Mouse (Mus musculus) stomach, embryonic 15.5 days (tissue): ENCODE measurements at regions not wholly inside any gene's neighbourhood (a gene's known extent, or its start where the extent isn't known, plus 50 kb on each side); places are given as distances from the start of the nearest gene placed in this dataset.

Experiments used
- ATAC-seq: fragments of 200-750 bp; cut with Nextera tagmentation; 2 replicates; pipeline ENCODE4 v1.8.0; 2017; ENCODE audit warnings: low read depth, moderate number of reproducible peaks, moderate TSS enrichment; ENCODE audit not compliant: insufficient read depth, low FRiP score
- H3K27ac ChIP-seq: fragments of 300-500 bp; sonication (generic); 2 replicates; pipeline ENCODE4 v1.5.1; 2015; ENCODE audit warnings: mild to moderate bottlenecking, inconsistent platforms
- H3K27me3 ChIP-seq: fragments of 300-500 bp; sonication (generic); replicated peaks from 2 replicates; pipeline ENCODE4 v1.6.1; 2015; ENCODE audit warnings: inconsistent platforms
- H3K36me3 ChIP-seq: fragments of 300-500 bp; sonication (generic); 2 replicates; pipeline ENCODE4 v1.6.1; 2015; ENCODE audit warnings: inconsistent platforms
- H3K4me1 ChIP-seq: fragments of 300-500 bp; sonication (generic); 2 replicates; pipeline ENCODE4 v1.6.1; 2015; ENCODE audit warnings: inconsistent platforms
- H3K4me2 ChIP-seq: fragments of 300-500 bp; sonication (generic); 2 replicates; pipeline ENCODE4 v1.6.1; 2015; ENCODE audit warnings: mild to moderate bottlenecking, inconsistent platforms
- H3K4me3 ChIP-seq: fragments of 300-500 bp; sonication (generic); replicated peaks from 2 replicates; pipeline ENCODE4 v1.5.1; 2015; ENCODE audit warnings: inconsistent platforms
- H3K9ac ChIP-seq: fragments of 300-500 bp; sonication (generic); 2 replicates; pipeline ENCODE4 v1.6.1; 2015; ENCODE audit warnings: inconsistent platforms
- H3K9me3 ChIP-seq: fragments of 300-500 bp; sonication (generic); 2 replicates; pipeline ENCODE4 v1.6.1; 2016; ENCODE audit warnings: inconsistent platforms
- WGBS: fragments of 180-500 bp; shearing (Covaris S2); methylation state at CpG from one replicate; pipeline ENCODE4 v1.1.7; 2015; 5-methylcytosine and 5-hydroxymethylcytosine counted together

GRCm38 (mm10) chr4:97439288-97440029, 256.5 kb upstream of the Gm10192 start:
- no peaks in the 10 kb centered on the region for H3K36me3 ChIP-seq
- no peak overlapping the region for H3K4me3 ChIP-seq
- no peak overlapping the region for H3K27ac ChIP-seq
- H3K4me2 ChIP-seq = no peak overlapping the region
- WGBS = 77% methylated on average over 5 of the region's 5 CpGs
- no peaks in the 10 kb centered on the region for H3K27me3 ChIP-seq
- H3K9me3 ChIP-seq = no peaks in the 10 kb centered on the region
- H3K4me1 ChIP-seq = no peaks in the 10 kb centered on the region
- no peak for ATAC-seq
- no peak overlapping the region for H3K9ac ChIP-seq

DNA sequence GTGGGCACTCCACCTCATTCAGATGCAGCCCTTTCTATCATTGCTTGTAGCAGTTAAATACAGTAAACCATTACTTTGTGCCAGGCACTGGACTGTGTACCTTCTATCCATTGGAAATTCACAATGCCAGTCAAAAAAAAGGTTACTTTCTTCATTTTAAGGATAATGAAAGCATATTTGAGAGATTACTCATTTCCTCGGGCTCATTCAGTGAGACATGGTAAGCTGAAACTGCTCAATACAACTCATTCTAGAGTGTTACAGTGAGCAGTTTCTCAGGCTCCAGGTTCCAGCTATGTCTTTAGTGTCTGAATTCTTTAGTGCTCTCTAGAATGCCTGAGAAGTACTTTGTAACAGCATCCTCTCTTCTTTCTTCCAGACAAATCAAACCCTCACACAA, 249.7 kb upstream of the Gm10192 start:
- H3K4me1 ChIP-seq = no peaks in the 10 kb centered on the region
- H3K4me2 ChIP-seq = no peak overlapping the region
- WGBS = 64% methylated on average over 1 of the region's 1 CpGs
- H3K27ac ChIP-seq = no peak overlapping the region
- H3K27me3 ChIP-seq = no peaks in the 10 kb centered on the region
- no peak for ATAC-seq
- no peaks in the 10 kb centered on the region for H3K36me3 ChIP-seq
- no peak overlapping the region for H3K9ac ChIP-seq
- no peak overlapping the region for H3K4me3 ChIP-seq
- H3K9me3 ChIP-seq = no peaks in the 10 kb centered on the region

- H3K4me3 ChIP-seq = no peak overlapping the region
- H3K4me2 ChIP-seq = no peak overlapping the region
- no peaks in the 10 kb centered on the region for H3K36me3 ChIP-seq
- H3K9ac ChIP-seq = no peak overlapping the region
- H3K27ac ChIP-seq = no peak overlapping the region
- 72% methylated on average over 1 of the region's 1 CpGs for WGBS
- ATAC-seq = no peak
- no peaks in the 10 kb centered on the region for H3K4me1 ChIP-seq
- no peaks in the 10 kb centered on the region for H3K27me3 ChIP-seq
- no peaks in the 10 kb centered on the region for H3K9me3 ChIP-seq
These were observed 249.1 kb upstream of the Gm10192 start for GRCm38 (mm10) chr4:97432094-97432493.

DNA sequence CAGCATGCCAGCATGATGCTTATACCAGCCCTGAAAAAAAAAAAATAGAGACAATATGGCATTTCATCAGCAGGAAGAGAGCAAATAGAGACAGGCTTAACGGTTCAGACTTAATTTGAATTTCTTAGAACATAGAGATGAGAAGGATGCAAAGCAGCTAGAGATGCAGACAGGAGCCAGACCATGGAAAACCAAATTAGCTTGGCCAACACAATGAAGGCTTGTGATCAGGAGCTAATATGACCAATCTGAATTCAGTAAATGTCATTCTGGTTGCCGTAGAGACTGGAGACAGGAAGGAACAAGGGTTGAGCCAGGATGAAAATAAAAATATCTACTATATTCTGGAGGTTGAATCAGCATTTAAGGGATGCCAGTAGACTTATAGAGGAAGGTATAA, 248.3 kb upstream of the Gm10192 start:
- WGBS = 77% methylated on average over 2 of the region's 2 CpGs
- Histone ChIP-seq H3K9me3 (no peaks in the 10 kb centered on the region), H3K4me3 (no peak overlapping the region), H3K4me2 (no peak overlapping the region), H3K27ac (no peak overlapping the region), H3K9ac (no peak overlapping the region), H3K27me3 (no peaks in the 10 kb centered on the region), H3K36me3 (no peaks in the 10 kb centered on the region), H3K4me1 (no peaks in the 10 kb centered on the region)
- no peak for ATAC-seq

DNA sequence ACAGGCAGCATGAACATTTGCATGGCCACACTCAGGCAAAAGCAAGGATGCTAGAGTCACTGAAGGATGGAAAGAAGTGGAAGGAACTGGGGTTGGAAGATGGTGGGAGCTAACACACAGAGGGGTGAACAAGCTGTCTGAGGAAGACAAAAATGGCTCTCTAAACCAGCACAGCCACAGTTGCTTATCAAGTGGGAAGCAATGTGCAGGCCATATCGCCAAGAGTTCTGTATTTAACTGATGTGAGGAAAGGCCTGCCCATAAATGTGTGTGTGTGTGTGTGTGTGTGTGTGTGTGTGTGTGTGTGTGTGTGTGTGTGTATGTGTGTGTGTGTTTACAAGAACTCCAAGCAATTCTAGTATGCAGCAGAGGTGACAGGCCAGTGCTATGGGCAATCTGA, 236.9 kb upstream of the Gm10192 start:
- Histone ChIP-seq H3K36me3 (no peaks in the 10 kb centered on the region), H3K9ac (no peak overlapping the region), H3K4me2 (no peak overlapping the region), H3K27me3 (no peaks in the 10 kb centered on the region), H3K4me1 (no peaks in the 10 kb centered on the region), H3K4me3 (no peak overlapping the region), H3K27ac (no peak overlapping the region), H3K9me3 (no peaks in the 10 kb centered on the region)
- ATAC-seq = no peak
- WGBS = 76% methylated on average over 1 of the region's 1 CpGs

GRCm38 (mm10) chr4:97418616-97419015, 235.7 kb upstream of the Gm10192 start:
- no peaks in the 10 kb centered on the region for H3K36me3 ChIP-seq
- no peak overlapping the region for H3K4me2 ChIP-seq
- H3K4me1 ChIP-seq = no peaks in the 10 kb centered on the region
- H3K9ac ChIP-seq = no peak overlapping the region
- H3K27me3 ChIP-seq = no peaks in the 10 kb centered on the region
- no peak overlapping the region for H3K27ac ChIP-seq
- no peak overlapping the region for H3K4me3 ChIP-seq
- no peaks in the 10 kb centered on the region for H3K9me3 ChIP-seq
- WGBS = 49% methylated on average over 5 of the region's 5 CpGs
- ATAC-seq = peak; percentile 27; the same call in 1 of the 2 replicates

DNA sequence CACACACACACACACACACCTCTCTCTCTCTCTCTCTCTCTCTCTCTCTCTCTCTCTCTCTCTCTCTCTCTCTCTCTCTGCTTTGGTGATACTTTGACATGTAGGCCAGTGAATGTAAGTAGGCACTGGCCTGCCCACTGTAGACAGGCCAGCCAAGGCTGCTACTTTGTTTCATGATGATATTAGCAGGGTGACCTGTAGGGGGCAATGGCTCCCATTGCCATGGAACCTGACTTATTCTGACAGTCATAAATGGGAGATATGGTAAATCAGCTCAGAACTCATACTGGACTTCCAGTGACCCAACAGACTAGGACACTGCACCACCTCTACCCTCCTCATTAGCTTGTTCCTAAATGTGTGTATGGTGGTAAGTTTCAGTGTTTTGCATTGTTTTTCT, 235.0 kb upstream of the Gm10192 start:
- Histone ChIP-seq H3K27me3 (no peaks in the 10 kb centered on the region), H3K4me2 (no peak overlapping the region), H3K9ac (no peak overlapping the region), H3K9me3 (no peaks in the 10 kb centered on the region), H3K36me3 (no peaks in the 10 kb centered on the region), H3K4me1 (no peaks in the 10 kb centered on the region), H3K27ac (no peak overlapping the region), H3K4me3 (no peak overlapping the region)
- no peak for ATAC-seq

DNA sequence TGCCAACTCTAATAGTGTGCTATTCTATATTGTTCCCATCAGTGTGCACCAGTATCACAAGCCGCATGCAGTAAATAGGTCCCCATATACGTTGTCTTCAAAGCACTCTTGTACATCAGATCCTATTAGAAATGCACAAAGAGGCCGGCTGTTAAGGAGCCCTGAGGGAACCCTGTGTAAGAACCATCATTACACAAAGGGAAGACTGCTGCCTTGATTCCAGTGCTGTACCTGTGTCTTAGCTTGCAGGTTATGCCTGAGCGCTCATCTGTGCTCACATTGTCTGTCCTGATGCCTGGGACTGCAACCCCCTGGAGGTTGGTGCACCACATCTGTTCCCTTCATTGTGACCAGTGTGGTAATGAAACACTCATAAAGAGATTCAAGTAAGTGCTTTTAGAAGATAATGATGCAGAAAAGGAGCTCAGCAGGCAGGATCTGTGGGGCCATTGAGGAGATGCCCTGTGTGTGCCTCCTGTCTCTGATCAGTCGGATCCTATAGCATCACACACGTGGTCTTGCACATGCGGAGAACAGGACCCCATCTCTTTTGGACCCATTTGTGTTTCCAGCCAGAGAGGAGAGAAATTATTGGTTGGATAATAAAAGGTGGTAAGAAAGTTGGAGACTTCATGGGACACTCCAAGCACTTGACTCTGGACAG, 225.8 kb upstream of the Gm10192 start:
- H3K27ac ChIP-seq = no peak overlapping the region
- no peaks in the 10 kb centered on the region for H3K36me3 ChIP-seq
- H3K9ac ChIP-seq = no peak overlapping the region
- no peak for ATAC-seq
- H3K27me3 ChIP-seq = no peaks in the 10 kb centered on the region
- no peak overlapping the region for H3K4me3 ChIP-seq
- no peaks in the 10 kb centered on the region for H3K4me1 ChIP-seq
- no peaks in the 10 kb centered on the region for H3K9me3 ChIP-seq
- WGBS = 86% methylated on average over 7 of the region's 7 CpGs
- H3K4me2 ChIP-seq = no peak overlapping the region

DNA sequence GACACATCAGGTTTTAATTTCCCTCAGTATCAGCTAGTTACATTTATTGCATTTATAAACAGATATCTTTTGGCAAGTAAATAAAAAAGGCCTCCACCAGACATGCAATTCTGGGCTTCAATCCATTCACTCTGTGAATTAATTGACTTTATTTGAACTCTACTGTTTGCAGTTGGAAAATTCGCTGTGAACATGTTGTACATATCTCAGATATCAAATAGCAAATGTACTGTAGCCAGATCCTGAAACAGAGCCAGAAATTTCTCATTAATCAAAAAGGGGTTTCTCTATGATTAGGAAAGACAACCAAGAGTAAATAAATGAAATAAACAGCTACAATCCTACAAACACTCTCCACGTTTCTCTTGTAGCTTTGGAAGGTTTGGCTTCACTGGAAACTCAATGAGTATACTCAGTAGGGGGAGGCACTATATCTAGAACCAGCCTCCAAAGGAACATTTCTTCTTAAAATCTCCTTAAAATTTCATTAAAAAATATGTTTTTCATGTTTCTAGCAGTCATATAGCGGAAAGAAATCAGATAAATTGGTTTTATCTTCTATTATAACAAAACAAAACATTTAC, 211.8 kb upstream of the Gm10192 start:
- no peaks in the 10 kb centered on the region for H3K27me3 ChIP-seq
- no peaks in the 10 kb centered on the region for H3K9me3 ChIP-seq
- peak; percentile 35; the same call in 1 of the 2 replicates for ATAC-seq
- H3K4me3 ChIP-seq = no peak overlapping the region
- WGBS = 51% methylated on average over 3 of the region's 3 CpGs
- H3K4me1 ChIP-seq = no peaks in the 10 kb centered on the region
- H3K36me3 ChIP-seq = no peaks in the 10 kb centered on the region
- H3K27ac ChIP-seq = no peak overlapping the region
- no peak overlapping the region for H3K9ac ChIP-seq
- H3K4me2 ChIP-seq = no peak overlapping the region

GRCm38 (mm10) chr4:97381084-97381483, 198.1 kb upstream of the Gm10192 start:
- Histone ChIP-seq H3K36me3 (no peaks in the 10 kb centered on the region), H3K4me3 (no peak overlapping the region), H3K27me3 (no peaks in the 10 kb centered on the region), H3K4me1 (no peaks in the 10 kb centered on the region), H3K9me3 (no peaks in the 10 kb centered on the region), H3K9ac (no peak overlapping the region), H3K4me2 (no peak overlapping the region), H3K27ac (no peak overlapping the region)
- ATAC-seq = no peak; the same call in 1 of the 2 replicates
- WGBS = 42% methylated on average over 3 of the region's 3 CpGs

- Histone ChIP-seq H3K27ac (no peak overlapping the region), H3K36me3 (no peaks in the 10 kb centered on the region), H3K27me3 (no peaks in the 10 kb centered on the region), H3K4me3 (no peak overlapping the region), H3K4me1 (no peaks in the 10 kb centered on the region), H3K9me3 (no peaks in the 10 kb centered on the region), H3K9ac (no peak overlapping the region), H3K4me2 (no peak overlapping the region)
- ATAC-seq = no peak
- WGBS = 46% methylated on average over 8 of the region's 8 CpGs
These were observed 194.9 kb upstream of the Gm10192 start for GRCm38 (mm10) chr4:97377593-97378542.
